Mouse (Mus musculus) induced T-regulatory cell, adult 2 months (primary cell): Measurements from ENCODE around the gene Epha8.
A peak's percentile ranks its signal among the peaks of the same experiment; 100 is the strongest.

Source experiments
- DNase-seq: peaks from one replicate; pipeline ENCODE4 v3.0.0-alpha.2; 2012; ENCODE audit warnings: low read depth

The Epha8 gene

GRCm38 (mm10) chr4:136956751-136957446 is at the start of gene Epha8:
Epha8 (minus strand) TSS chr4:136956816.
- no peak for DNase-seq

GRCm38 (mm10) chr4:137001825-137002224 is 45.2 kb upstream of the Epha8 start:
- DNase-seq: no peak

- DNase-seq: no peak
These were observed 44.4 kb upstream of the Epha8 start for GRCm38 (mm10) chr4:137001020-137001419.

GRCm38 (mm10) chr4:136998371-136998770 is 41.8 kb upstream of the Epha8 start:
- no peak for DNase-seq

GRCm38 (mm10) chr4:136997723-136998345 is 41.2 kb upstream of the Epha8 start:
- DNase-seq: no peak

- DNase-seq: no peak
These were observed 40.3 kb upstream of the Epha8 start for GRCm38 (mm10) chr4:136996933-136997332.

- no peak for DNase-seq
These were observed 38.7 kb upstream of the Epha8 start for GRCm38 (mm10) chr4:136995361-136995760.

GRCm38 (mm10) chr4:136981993-136982695 is 25.5 kb upstream of the Epha8 start:
- DNase-seq: no peak

GRCm38 (mm10) chr4:136981347-136981746 is 24.7 kb upstream of the Epha8 start:
- DNase-seq: peak; percentile 43

GRCm38 (mm10) chr4:136980921-136981320 is 24.3 kb upstream of the Epha8 start:
- DNase-seq: no peak

- DNase-seq: no peak
These were observed 20.6 kb upstream of the Epha8 start for GRCm38 (mm10) chr4:136977244-136977643.

- DNase-seq: peak; percentile 37
These were observed 14.3 kb upstream of the Epha8 start for GRCm38 (mm10) chr4:136970939-136971338.

GRCm38 (mm10) chr4:136969503-136970276 is 13.1 kb upstream of the Epha8 start:
- no peak for DNase-seq

- DNase-seq: no peak
These were observed 12.5 kb upstream of the Epha8 start for GRCm38 (mm10) chr4:136969096-136969495.

GRCm38 (mm10) chr4:136967511-136967910 is 10.9 kb upstream of the Epha8 start:
- DNase-seq: no peak

GRCm38 (mm10) chr4:136966493-136967390 is 10.1 kb upstream of the Epha8 start:
- no peak for DNase-seq

- no peak for DNase-seq
These were observed 8.4 kb upstream of the Epha8 start for GRCm38 (mm10) chr4:136964990-136965421.

- no peak for DNase-seq
These were observed 5.8 kb upstream of the Epha8 start for GRCm38 (mm10) chr4:136962447-136962846.

- no peak for DNase-seq
These were observed 5.1 kb upstream of the Epha8 start for GRCm38 (mm10) chr4:136961642-136962285.

GRCm38 (mm10) chr4:136960581-136960980 is 4.0 kb upstream of the Epha8 start:
- no peak for DNase-seq

- no peak for DNase-seq
These were observed 3.5 kb upstream of the Epha8 start for GRCm38 (mm10) chr4:136960068-136960467.
